Mouse (Mus musculus): Measurements from ENCODE around the gene Moap1.
A peak's percentile ranks its signal among the peaks of the same experiment; 100 is the strongest.

The Moap1 gene

GRCm38 (mm10) chr12:102743589-102744574, at the start of gene Moap1, which contains the start of gene Tmem251:
Moap1 (minus strand) TSS chr12:102743661.
Tmem251 (plus strand) TSS chr12:102743762.
- DNase-seq (ENCODE audit: low spot score in 2 of 2): peak; percentile 79 to 86

DNA sequence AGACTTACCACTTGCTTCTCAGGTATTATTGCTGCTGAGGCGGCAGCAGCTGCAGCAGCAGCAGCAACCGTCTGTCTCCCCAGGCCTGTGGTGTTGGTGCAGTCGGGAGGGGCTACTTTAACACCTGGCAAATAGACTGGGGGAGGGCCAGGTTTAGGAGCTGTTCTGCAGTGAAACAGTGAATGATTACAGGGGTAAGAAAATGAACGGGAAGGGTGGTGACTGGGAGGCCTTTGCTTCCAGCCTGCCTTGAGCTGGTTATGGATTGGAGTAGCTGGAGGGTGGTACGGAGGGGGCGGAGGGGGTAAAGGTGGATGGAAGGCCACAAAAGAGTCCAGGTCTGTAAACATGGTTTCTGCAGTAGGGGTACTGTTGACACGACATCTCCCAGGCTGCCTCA, 44.5 kb upstream of the Moap1 start:
- no peak for DNase-seq (ENCODE audit: low spot score in 2 of 2)

DNA sequence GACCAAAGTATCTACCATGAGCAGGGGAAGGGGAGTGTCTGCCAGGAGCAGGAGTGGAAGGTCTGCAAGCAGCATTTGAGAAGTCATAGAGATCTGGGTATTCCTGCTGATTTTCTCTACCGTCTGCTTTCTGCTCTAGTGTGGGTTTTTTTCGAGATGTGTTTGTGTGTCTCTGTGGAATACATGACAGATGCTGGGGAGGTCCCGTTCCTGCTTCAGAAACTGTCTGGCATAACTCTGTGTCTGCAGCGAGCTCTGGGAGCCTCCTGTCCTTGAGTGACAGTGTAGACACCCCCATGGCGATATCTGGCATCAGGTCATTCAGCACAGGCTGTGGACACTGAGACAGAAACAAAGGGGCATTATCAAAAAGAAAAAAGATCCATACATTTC, 42.1 kb upstream of the Moap1 start:
- no peak for DNase-seq (ENCODE audit: low spot score in 2 of 2)

- no peak for DNase-seq (ENCODE audit: low spot score in 2 of 2)
Observed at GRCm38 (mm10) chr12:102784899-102785592, 41.6 kb upstream of the Moap1 start.

GRCm38 (mm10) chr12:102782841-102783240, 39.4 kb upstream of the Moap1 start:
- DNase-seq (ENCODE audit: low spot score in 2 of 2): no peak

DNA sequence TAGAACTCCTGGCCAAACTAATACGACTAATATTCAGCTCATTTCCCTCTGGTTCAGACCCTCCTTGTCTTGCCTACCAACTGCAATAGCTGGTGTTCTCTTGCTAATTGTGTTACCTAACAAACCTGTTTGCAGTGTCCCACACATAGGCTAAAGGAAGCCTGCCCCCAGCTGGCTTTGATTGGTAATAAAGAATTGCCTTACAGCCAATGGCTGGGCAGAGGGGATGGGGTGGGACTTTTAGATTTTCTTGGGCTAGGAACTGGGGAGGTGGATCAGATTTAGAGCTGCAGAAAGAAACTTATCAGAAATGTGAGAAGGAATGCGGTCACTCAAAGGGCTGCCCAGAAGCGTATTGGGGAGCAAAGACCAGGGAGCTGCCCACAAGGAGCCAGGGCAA, 36.0 kb upstream of the Moap1 start:
- DNase-seq (ENCODE audit: low spot score in 2 of 2): no peak

DNA sequence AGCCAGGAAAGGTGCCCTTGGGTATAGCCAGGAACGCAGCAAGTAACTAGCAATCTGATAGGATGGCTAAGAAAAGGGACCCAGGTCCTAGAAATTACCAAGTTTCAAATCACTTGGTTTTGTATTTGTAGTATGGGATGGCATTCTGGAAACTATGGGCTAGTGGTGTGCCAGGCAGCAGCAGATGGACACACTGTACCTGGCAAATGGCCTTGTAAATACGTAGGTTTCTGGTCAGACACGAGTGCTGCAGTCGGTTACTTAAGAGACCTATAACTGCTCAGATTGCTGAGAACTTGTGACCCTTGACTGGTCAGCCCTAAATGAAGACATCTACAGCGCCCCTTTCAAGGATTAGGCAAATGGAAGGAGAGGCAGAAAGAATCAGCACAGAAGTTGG, 34.7 kb upstream of the Moap1 start:
- DNase-seq (ENCODE audit: low spot score in 2 of 2): no peak

GRCm38 (mm10) chr12:102776035-102776434, 32.6 kb upstream of the Moap1 start:
- DNase-seq (ENCODE audit: low spot score in 2 of 2): no peak

DNA sequence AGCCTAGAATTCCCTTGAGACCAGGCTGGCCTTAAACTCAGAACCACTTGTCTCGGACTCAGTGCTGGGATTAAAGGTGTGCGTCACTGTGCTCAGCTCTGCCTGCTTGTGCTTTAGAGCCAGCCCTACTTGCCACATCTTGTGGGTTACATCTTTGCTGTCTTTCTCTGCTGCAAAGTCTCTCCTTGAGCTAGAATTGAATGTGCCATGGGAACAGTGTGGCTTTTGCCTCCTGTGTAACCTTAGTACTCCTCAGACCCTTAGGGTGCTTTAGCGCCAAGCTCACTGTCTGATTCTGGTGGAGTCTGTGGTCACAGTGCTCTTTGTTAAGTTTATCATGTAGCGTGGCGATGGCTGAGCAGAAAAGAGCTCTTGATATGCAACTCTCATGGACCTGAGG, 29.2 kb upstream of the Moap1 start:
- DNase-seq (ENCODE audit: low spot score in 2 of 2): no peak

GRCm38 (mm10) chr12:102771601-102772000, 28.1 kb upstream of the Moap1 start:
- no peak for DNase-seq (ENCODE audit: low spot score in 2 of 2)

DNA sequence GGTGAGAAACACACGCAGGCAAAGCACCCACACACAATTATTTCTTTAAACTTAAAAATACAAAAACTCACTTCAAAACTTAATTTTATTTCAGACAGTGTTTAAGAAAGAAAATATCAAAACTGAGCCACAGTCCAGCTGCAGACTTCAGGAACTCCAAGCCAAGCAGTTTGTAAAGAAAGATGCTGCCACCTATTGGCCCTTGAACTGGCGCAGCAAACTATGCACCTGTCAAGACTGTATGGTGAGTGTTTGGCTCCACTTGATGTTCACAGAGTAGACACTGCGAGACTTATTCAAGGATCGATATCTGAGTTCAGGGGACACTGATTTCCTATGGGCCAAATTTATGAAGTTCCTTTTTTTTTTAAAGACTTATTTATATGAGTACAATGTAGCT, 25.5 kb upstream of the Moap1 start:
- no peak for DNase-seq (ENCODE audit: low spot score in 2 of 2)

DNA sequence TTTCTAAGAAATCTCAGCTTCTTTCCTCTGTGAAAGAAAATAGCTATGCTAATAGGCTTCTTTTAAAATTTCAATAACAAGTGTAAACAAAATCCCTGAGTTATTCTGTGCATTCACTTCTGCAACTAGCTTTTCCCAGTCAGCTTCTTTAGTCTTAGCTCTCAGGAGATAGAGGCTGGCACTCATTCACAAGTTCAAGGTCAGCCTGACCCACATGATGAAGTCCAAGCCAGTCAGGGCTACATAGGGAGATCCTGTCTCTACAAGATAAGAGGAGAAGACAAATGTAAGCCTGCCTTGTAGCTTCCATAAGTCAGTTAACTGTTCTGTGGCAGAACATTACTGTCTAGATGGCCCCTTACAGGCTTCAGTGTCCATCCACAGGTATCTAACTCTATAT, 20.2 kb upstream of the Moap1 start:
- no peak for DNase-seq (ENCODE audit: low spot score in 2 of 2)

- no peak for DNase-seq (ENCODE audit: low spot score in 2 of 2)
Observed at GRCm38 (mm10) chr12:102761668-102762067, 18.2 kb upstream of the Moap1 start.

GRCm38 (mm10) chr12:102758936-102759335, 15.5 kb upstream of the Moap1 start:
- peak in 1 of 2 experiments; percentile 8 for DNase-seq (ENCODE audit: low spot score in 2 of 2)

DNA sequence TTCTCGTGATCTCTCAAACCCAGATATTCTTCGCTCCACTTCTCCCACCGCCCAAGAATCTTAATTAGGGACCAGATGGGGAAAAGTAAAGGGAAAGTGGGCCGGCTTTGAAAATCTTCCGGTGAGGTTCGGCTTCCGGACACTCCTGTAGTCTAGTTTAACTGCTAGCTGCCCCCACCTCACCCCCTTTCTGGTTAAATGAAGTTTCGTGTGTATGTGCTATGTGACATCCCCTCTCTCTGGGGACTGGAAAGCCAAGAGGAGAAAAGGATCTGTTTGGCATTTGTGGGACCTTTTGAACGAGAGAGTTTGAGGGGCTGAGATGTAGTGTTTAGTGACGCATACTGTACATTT, 14.9 kb upstream of the Moap1 start, which contains the start of gene Gm20604:
Gene Gm20604 (minus strand): TSS at position 270 of the 354 bp plus-strand sequence.
- DNase-seq (ENCODE audit: low spot score in 2 of 2): no peak

- peak; percentile 95 to 96 for DNase-seq (ENCODE audit: low spot score in 2 of 2)
Observed at GRCm38 (mm10) chr12:102757689-102758402, 14.4 kb upstream of the Moap1 start, which contains the start of the genes Gm28051, Gon7 and Ubr7. Gm28051 (minus strand) TSS chr12:102757765. Gon7 (minus strand) TSS chr12:102757803. Ubr7 (plus strand) TSS chr12:102757967.

GRCm38 (mm10) chr12:102757055-102757688, 13.7 kb upstream of the Moap1 start:
- DNase-seq (ENCODE audit: low spot score in 2 of 2): no peak

GRCm38 (mm10) chr12:102756304-102756703, 12.8 kb upstream of the Moap1 start:
- DNase-seq (ENCODE audit: low spot score in 2 of 2): no peak

- DNase-seq (ENCODE audit: low spot score in 2 of 2): no peak
Observed at GRCm38 (mm10) chr12:102748256-102748655, 4.8 kb upstream of the Moap1 start.

- no peak for DNase-seq (ENCODE audit: low spot score in 2 of 2)
Observed at GRCm38 (mm10) chr12:102744839-102745238, 1.4 kb upstream of the Moap1 start.

DNA sequence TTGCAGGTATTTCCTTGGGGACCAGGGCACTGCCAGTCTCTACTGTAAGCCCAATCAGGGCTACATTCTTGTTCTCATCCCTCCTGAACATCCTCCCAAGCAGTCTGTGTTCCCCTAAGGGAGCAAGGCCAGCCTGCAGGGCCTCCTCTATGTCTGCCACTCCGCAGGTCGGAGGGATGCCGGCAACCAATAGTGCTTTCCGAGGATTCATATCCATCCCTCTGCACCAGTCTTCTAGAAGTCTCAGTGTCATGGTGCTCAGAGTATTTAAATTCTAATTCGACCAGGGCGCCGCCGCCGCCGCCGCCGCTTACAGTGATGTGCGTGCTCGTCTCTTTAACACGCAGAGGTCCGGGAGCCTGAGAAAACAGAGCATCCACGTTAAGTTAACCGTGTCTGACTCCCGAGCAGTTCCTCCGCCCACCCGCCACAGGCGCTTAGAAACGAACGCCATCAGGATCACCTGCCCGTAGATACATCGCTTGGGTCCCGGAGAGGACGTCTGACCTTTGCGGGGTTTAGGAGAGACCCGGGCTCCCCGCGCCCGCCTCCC, 349 bp downstream of the Moap1 start:
- DNase-seq (ENCODE audit: low spot score in 2 of 2): no peak
